Mouse (Mus musculus): ENCODE measurements around the gene Agpat2.

Agpat2 gene

GRCm38 (mm10) chr2:26626081-26626480, 21.9 kb upstream of the Agpat2 start:
- no peak for DNase-seq (ENCODE audit: low spot score in 2 of 2)

DNA sequence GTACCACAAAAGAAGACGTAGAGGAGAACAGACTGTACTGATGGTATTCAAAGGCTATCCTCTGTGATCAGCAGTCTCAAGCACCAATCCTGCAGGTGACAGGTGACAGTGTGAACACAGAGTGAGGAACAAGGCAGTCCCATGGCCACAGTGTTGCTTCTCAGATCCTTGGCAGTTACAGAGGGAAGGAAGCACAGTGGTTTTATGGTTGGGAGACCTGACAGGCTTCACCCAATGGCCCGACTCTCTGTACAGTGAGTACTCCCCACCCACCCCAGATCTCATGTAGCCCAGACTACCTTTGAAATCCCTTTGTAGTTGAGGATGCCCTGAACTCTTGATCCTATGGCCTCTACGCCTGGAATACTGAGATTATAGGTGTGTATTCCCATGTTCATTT, 21.2 kb upstream of the Agpat2 start:
- no peak for DNase-seq (ENCODE audit: low spot score in 2 of 2)

DNA sequence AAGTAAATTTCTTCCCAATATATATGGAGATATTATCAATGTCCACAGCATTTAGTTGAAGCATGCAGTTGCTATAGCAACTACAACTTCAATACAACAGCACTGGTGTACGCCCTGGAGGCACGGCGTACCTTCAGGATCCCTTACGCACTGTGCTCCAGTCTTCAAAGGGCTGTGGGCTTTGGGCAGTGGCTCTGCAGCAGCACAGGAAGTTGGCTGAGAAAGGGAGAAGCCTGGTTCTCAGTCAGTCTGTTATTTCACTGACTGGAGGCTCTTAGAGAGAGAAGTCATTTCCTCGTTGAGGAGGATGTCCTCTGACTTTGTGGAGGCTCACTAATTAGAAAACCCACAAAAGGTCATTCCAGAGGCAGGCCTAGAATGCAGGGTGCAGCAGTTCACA, 18.8 kb upstream of the Agpat2 start:
- DNase-seq (ENCODE audit: low spot score in 2 of 2): no peak

GRCm38 (mm10) chr2:26621246-26621645, 17.0 kb upstream of the Agpat2 start:
- DNase-seq (ENCODE audit: low spot score in 2 of 2): no peak

DNA sequence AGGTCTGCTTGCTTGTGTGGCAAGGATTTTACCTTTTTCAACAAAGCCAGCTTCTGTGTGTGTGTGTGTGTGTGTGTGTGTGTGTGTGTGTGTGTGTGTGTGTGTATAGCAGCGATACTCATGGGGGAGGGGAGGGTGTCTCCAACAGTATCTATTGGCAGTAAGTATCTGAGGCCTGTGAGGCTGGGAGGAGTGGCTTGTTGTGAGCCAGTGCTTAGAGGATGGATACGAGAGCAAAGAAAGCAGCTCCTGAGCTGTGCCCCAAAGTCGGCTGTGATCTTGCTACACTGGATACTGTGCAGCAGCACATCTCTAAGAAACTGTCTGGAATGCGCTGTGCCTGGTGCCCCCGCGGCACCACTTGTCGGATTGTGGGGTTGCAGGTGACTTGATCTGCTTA, 13.7 kb upstream of the Agpat2 start:
- DNase-seq (ENCODE audit: low spot score in 2 of 2): no peak

GRCm38 (mm10) chr2:26617331-26617730, 13.1 kb upstream of the Agpat2 start:
- no peak for DNase-seq (ENCODE audit: low spot score in 2 of 2)

DNA sequence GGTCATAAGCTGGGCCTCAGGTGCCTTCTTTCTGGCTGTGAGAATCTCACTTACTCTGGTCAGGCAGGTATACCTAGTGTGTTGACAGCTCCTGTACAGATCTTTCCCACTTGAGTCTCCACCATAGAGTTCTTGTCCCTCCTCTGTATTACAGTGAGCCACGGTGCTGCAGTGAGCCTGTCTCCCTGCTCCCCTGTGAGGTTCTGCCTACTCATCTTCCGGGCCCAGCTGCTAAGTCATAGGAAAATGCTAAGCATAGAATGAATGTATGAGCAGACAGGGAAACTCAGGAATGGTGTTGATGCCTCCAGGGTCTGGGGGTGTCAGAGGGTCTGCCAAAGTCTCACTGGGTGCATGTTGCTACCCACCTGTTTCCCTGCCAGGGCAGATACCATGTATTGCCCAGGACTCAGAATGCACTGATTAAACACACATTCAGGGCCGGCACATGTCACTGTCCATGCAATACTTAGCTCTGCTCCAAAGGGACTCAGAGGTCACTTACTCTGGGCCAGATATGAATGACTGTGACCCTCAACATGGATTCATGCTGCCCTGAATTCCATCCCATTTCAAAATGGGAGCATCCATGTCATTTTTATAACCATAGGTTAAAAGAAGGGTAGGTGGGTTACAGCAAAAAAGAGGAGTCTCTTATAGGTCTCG, 11.4 kb upstream of the Agpat2 start:
- DNase-seq (ENCODE audit: low spot score in 2 of 2): no peak

DNA sequence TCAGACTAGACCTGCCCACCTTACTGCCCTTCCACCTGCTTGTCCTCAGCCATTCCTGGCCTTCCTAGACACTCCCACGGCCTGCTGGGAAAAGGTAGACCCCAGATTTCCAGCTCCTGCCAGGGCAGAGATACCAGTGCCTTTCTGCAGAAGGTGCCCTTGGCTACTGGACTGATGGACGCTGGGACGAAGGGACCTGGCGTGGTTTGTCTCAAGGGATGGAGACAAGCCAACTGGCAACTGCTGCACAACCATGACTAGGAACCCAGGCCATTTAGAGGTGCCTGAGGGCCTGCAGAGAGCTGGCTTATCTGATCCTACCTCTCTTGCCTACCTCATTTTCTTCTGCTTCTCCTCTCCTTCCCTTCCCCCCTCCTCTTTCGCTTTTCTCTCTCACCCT, 10.7 kb upstream of the Agpat2 start:
- no peak for DNase-seq (ENCODE audit: low spot score in 2 of 2)

- DNase-seq (ENCODE audit: low spot score in 2 of 2): no peak
These were observed 7.7 kb upstream of the Agpat2 start for GRCm38 (mm10) chr2:26611896-26612295.

DNA sequence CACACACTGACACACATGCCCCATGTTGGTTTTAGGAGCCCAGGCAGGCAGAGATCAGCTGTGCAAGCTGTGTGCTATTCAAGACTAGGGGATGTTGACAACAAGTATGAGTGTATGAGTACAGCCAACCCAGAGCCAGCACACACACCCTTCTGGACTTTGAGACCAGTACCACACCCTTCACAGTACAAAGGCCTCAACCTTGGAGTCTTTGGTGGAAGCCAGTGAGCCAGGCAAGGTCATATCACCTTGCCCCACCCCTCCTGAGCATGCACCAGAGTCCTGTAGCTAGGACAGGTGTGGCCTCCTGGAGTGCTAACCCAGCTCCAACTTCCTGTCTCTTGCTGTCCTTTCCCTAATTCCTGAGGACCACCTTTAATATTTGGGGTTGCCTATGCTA, 6.8 kb upstream of the Agpat2 start:
- DNase-seq (ENCODE audit: low spot score in 2 of 2): no peak

GRCm38 (mm10) chr2:26610526-26610925, 6.3 kb upstream of the Agpat2 start:
- no peak for DNase-seq (ENCODE audit: low spot score in 2 of 2)

DNA sequence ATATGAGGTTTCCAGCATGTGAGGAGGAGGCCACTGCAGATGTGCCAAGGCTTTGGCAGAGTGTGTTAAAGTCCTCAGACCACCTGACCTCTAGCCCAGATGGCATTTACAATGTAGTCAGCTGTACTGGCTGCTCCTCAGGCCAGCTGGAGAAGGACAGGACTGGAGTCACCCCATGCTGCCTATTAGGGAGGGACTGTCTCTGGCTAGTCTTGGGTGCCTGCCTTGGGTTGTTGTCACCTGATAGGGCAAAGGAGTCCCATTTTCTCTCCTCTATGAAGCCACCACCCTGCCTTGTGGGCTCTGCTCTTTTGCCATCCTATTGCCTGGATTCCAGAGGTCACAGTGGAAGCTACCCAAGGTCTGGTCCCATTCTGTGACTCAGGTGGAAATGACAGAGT, 5.0 kb upstream of the Agpat2 start:
- DNase-seq (ENCODE audit: low spot score in 2 of 2): no peak

GRCm38 (mm10) chr2:26608781-26609180, 4.6 kb upstream of the Agpat2 start:
- DNase-seq (ENCODE audit: low spot score in 2 of 2): no peak

DNA sequence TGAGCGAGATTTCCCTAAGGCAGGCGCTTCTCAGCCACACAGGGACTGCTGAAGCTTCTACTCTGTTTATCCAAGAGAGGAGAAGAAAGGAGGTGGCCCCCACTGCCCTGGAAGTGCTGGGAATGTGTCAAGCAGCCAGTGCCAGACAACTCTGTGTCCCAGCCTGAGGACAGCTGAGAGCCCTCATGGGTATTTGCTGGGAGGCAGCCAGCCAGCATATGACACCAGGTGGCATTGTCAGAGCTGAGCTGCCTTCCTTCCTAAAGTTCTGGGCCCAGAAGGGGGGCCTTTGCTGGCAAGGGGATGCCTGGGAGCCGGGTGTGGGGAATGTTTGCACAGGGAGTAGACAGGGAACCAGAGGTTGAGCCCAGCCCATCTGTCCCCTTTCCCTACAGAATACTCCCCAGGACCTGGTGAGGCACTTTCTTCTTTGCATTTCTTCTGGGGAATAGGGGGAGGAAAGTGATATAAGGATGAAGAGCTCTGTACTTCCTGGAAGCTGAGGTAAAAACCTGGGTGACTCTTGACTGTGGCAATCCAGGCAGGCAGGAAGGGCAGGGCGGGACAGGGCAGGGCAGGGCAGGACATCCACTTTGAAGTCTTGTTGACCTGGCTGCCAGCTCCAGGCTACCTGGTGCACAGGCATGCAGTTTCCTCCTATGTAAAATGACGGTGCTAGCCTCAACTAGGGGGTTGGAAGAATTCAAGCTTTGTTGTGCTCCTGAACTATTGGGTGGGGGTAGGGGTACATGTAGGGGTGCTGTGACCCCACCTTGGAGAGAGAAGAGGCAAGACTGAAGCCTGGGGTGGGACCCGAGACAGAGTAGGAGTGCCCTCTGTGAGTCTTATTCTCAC, 3.1 kb upstream of the Agpat2 start:
- DNase-seq (ENCODE audit: low spot score in 2 of 2): no peak

- DNase-seq (ENCODE audit: low spot score in 2 of 2): no peak
These were observed 2.4 kb upstream of the Agpat2 start for GRCm38 (mm10) chr2:26606579-26606978.

DNA sequence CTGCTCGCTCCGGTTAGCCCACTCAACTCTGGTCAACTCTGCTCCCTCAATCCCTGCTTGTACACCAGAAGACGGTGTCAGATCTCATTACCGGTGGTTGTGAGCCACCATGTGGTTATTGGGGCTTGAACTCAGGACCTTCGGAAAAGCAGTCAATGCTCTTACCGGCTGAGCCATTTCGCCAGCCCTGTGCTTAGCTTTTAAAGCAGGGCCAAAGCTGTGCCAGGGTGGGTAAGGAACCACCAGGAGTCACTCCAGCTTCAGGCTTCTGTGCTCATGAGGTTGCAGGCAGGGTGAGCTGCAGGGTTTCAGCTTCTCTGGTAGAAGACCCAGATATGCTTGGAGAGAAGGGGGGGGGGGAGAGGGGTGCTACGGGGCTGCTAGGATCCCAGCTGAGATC, 1.1 kb upstream of the Agpat2 start:
- no peak for DNase-seq (ENCODE audit: low spot score in 2 of 2)

DNA sequence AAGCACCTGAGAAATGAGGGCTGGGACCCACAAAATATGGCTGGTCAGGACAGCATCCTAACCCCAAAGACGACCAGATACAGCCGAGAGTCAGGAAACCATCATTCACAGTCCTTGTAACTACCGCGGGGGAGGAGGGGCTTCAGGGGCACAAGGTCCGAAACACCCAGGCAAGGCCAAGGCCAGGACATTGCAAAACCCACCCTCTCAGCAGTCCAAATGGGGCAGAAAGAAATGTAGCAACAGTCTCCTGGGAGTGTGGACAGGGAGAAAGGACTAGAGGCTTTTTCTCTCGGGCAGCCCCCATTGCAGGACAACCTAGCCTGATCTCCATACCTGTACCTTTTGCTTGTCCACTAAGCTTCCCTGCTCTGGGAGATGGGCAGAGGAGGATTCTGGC, 1.1 kb downstream of the Agpat2 start:
- no peak for DNase-seq (ENCODE audit: low spot score in 2 of 2)

DNA sequence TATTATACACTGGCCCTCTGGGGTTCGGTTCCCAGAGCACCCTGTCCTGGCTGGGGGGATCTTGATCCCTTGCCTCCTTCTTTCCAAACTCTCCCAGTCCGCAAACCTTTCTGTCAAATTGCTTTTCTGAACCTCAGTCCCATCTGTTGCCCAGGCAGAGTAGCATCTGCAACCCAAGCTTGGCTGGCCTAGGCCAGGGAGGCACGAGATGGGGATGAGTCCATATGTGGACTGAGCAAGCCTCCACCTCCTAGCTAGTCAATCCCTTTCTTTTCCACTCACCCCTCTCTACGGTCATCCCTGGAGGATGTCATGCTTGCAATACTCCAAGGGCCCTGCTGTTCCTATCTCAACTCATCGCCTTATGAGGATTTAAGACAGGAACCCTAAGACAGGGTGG, 1.6 kb downstream of the Agpat2 start:
- DNase-seq (ENCODE audit: low spot score in 2 of 2): no peak

DNA sequence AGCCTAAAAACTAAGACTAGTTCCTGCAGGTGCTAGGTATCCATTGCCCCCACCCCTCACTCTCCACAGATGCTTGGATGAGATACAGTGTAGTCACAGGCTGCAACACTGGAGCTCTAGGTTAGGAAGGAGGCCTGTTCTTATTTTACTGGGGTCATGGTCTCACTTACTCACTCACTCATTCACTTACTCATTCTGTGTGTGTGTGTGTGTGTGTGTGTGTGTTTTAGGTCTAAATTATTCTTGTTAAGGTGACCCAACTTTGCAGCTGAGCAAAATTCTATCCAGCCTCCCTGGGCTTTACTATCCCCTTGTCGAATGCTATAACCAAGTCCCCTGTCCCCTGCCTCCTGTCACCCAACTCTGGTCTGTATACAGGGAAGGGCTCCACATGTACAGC, 2.6 kb downstream of the Agpat2 start:
- DNase-seq (ENCODE audit: low spot score in 2 of 2): no peak

DNA sequence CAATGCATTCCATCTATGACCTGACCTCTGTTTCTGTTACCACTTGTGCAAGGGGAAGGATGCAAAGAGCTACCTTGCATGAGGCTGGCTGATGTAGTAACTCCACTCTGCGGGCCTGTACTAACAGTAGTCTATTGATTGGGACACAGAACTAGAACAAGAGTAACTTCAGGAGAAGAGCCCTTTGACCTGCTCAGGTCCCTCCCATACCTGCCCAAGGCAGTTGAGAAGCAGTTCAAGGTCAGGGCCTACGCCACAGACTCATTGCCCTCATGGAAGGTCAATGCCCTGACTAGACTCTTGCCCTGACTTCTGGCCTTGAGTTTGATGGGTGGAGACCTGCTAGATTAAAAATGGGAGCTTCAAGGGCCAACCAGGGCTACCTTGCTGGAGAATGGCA, 3.6 kb downstream of the Agpat2 start:
- DNase-seq (ENCODE audit: low spot score in 2 of 2): no peak

- no peak for DNase-seq (ENCODE audit: low spot score in 2 of 2)
These were observed 4.3 kb downstream of the Agpat2 start for GRCm38 (mm10) chr2:26599965-26600364.

DNA sequence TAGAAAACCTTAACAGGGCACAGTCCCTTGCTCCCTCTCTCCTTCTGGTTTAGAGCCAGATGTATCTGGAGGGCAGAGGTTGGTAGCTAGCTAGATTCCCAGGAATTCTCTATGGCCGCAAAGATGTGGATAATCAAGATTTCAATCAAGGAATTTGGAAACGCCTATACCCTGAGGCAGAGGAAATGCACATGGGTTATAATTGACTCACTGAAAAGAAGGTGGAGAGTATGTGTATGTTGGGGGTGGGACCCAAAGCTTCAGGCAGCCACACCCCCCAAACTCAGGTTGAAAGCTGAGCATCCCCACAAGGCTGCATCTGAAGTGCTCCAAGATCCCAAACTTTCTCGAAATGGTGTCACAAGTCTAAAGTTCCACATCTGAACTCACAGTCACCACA, 5.8 kb downstream of the Agpat2 start:
- DNase-seq (ENCODE audit: low spot score in 2 of 2): no peak

- DNase-seq (ENCODE audit: low spot score in 2 of 2): no peak
These were observed 6.4 kb downstream of the Agpat2 start for GRCm38 (mm10) chr2:26597810-26598209.
